Mouse (Mus musculus) kidney, postnatal 10 days (tissue): ENCODE data around the gene Rrp8.
A peak's percentile ranks its signal among the peaks of the same experiment; 100 is the strongest.
"Not testable (repeated sequence)": the region's sequence is repeated elsewhere in the genome, so short reads cannot be mapped to it uniquely, and the experiment has no call there.

Source experiments
- DNase-seq: peaks from one replicate; pipeline ENCODE4 v3.0.0; 2021; ENCODE audit warnings: mixed read lengths

Gene Rrp8

GRCm38 (mm10) chr7:105743926-105744590 lies 6.9 kb upstream of the Rrp8 start, which contains the start of gene Taf10:
Gene Taf10, minus strand, starts transcription at chr7:105744361.
- peak; percentile 93 for DNase-seq

- DNase-seq = not testable (repeated sequence)
Measured at GRCm38 (mm10) chr7:105743246-105743925, 6.2 kb upstream of the Rrp8 start.

GRCm38 (mm10) chr7:105742539-105743215 lies 5.5 kb upstream of the Rrp8 start:
- not testable (repeated sequence) for DNase-seq

- no peak for DNase-seq
Measured at GRCm38 (mm10) chr7:105741978-105742377, 4.8 kb upstream of the Rrp8 start.

GRCm38 (mm10) chr7:105740851-105741250 lies 3.7 kb upstream of the Rrp8 start:
- DNase-seq = no peak

- DNase-seq = no peak
Measured at GRCm38 (mm10) chr7:105740089-105740795, 3.1 kb upstream of the Rrp8 start.

GRCm38 (mm10) chr7:105738948-105739347 lies 1.8 kb upstream of the Rrp8 start:
- peak; percentile 87 for DNase-seq

- DNase-seq = no peak
Measured at GRCm38 (mm10) chr7:105738286-105738685, 1.1 kb upstream of the Rrp8 start.

- no peak for DNase-seq
Measured at GRCm38 (mm10) chr7:105737648-105738047, 463 bp upstream of the Rrp8 start.

GRCm38 (mm10) chr7:105736264-105736901 lies 802 bp downstream of the Rrp8 start, which contains the start of gene Ilk:
Gene Ilk, plus strand, starts transcription at chr7:105736592.
- peak; percentile 96 for DNase-seq

- not testable (repeated sequence) for DNase-seq
Measured at GRCm38 (mm10) chr7:105735464-105735863, 1.7 kb downstream of the Rrp8 start.

- DNase-seq = no peak
Measured at GRCm38 (mm10) chr7:105734826-105735225, 2.4 kb downstream of the Rrp8 start.

GRCm38 (mm10) chr7:105733836-105734235 lies 3.3 kb downstream of the Rrp8 start:
- no peak for DNase-seq

GRCm38 (mm10) chr7:105728701-105729428 lies 8.3 kb downstream of the Rrp8 start:
- no peak for DNase-seq

GRCm38 (mm10) chr7:105726980-105727325 lies 10.2 kb downstream of the Rrp8 start:
- no peak for DNase-seq

- peak; percentile 65 for DNase-seq
Measured at GRCm38 (mm10) chr7:105726144-105726979, 10.8 kb downstream of the Rrp8 start.

- DNase-seq = no peak
Measured at GRCm38 (mm10) chr7:105721916-105722315, 15.3 kb downstream of the Rrp8 start.

- no peak for DNase-seq
Measured at GRCm38 (mm10) chr7:105715366-105715765, 21.8 kb downstream of the Rrp8 start.

GRCm38 (mm10) chr7:105708733-105709132 lies 28.5 kb downstream of the Rrp8 start:
- DNase-seq = no peak

- DNase-seq = no peak
Measured at GRCm38 (mm10) chr7:105703816-105704215, 33.4 kb downstream of the Rrp8 start.

GRCm38 (mm10) chr7:105703184-105703583 lies 34.0 kb downstream of the Rrp8 start:
- DNase-seq = no peak
